Mouse (Mus musculus): ENCODE results near the gene Topbp1.
A peak's percentile ranks its signal among the peaks of the same experiment; 100 is the strongest.

The Topbp1 gene

DNA sequence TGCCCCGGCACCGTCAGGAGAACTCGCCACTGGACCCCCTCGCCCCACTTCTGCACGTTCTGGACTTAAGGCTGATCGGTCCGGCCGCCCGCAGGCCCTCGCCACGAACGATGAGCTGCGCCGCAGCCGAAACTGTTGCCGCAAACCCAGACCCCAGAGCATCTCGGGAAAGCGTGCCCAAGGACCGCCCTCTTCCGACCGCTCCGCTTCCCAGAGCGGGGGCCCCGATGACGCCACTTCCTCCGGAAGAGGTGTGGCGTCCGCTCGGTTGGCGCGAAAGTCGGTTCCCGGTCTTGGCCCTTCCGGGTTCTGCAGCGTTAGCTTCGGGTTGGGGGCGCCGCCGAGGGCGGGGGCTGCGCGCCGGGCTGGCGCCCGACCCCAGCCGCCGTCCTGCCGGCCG lies at the start of gene Topbp1, which contains the start of gene 1300017J02Rik:
Gene Topbp1, plus strand, starts transcription at position 289 of the 400 bp plus-strand sequence.
Gene 1300017J02Rik, minus strand, starts transcription at position 156 of the 400 bp plus-strand sequence.
- DNase-seq = peak; percentile 97

DNA sequence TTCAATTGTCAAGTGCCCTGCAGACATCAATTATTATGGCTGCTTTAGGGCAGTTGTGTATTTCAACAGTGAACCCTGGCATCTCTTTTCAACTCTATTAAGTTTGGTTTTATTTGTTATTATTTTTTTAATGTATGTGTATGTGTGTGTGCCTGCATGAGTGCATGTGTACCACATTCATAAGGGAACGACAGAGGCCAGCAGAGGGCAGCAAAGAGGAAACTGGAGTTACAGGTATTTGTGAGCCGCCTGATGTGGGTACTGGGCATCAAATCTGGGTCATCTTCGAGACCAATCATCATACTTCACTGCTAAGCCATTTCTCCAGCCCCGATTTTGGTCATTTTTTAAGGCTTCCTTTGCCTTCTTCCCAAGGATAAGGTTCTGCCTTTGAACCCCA lies 39.2 kb upstream of the Topbp1 start:
- DNase-seq = no peak

DNA sequence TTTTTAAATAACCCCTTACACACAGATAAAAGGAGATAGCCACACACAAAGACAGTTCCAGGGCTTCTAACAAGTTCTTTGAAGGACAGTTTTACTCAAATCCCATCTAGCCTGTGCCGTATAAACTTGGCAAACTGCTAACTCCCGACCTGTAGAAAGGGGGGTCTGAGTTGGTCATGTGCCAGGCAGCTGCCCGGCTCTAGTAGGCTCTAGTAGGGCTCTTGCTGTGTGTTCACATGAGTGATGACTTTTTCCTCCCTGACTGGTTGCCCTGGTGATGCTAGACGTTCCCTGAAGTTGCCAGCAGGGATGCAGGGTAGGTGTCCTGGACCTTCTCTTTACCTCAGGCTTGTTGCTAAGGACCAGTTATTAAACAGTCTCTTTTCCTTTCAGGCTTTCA lies 33.9 kb upstream of the Topbp1 start:
- peak; percentile 4 for DNase-seq

DNA sequence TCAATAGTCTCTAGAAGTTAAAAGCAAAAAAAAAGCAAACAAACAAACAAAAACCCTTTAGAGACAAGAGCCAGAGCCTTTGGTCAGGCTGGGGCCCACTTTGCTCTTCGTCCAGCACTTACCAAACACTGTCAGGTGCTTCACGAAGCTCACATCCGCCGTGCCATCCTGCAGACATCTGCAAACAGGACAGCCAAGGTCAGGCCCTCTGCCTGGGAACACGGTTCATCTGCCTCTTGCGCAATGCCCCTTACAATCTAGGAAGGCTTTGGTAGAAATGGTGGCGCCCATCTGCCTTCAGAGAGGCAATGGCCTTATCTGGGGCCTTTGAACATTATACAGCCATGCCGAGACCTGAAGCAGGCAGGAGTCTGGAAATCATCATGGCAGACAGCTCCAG lies 30.2 kb upstream of the Topbp1 start:
- DNase-seq = no peak

DNA sequence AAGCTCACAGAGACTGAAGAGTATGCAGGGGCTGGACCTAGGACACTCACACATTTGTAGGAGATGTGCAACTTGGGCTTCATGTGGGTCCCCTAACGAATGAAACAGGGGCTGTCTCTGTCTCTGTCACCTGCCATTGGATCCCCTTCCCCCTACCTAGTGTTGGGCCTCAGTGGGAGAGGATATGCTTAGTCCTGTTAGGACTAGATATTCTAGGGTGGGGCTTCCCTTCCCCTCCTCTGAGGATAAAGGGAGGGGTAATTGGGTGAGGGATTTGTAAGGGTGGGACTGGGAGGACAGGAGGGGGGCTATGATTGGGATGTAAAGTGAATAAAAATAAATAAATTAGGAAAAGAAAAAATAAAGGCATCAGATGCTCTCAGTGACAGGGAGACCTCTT lies 29.3 kb upstream of the Topbp1 start:
- no peak for DNase-seq

DNA sequence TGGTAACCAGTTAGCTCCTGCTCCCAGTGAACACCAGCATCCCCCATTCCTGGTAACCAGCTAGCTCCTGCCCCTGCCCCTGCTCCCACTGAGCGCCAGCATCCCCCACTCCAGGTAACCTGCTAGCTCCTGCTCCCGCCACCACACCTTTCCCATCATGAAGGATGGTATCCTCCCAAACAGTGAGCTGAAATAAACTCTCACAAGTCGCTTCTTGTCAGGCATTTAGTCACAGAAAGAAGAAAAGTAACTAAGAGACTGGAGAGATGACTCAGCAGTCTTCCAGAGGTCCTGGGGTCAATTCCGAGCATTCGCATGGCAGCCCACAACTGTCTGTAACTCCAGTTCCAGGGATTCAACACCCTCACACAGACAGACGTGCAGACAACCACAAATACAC lies 28.1 kb upstream of the Topbp1 start:
- DNase-seq = no peak

DNA sequence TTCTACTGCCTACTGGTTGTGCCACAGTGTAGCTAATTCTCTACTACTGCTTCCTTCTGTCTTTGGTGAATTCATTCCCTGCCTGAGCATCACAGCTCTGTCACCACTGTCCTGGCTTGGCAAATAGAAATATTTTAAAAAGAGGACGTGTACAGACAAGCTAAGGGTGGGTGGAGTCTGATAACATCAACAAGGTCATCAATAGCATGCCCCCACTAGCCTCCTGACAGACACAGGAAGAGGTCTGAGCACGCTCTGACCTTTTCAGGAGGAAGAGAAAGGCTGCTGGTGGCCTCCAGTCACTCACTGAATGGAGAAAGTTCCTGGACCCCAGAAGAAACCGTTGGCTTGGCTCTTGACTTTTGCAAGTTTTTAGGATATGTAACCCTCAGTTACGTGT lies 18.6 kb upstream of the Topbp1 start:
- DNase-seq = no peak

DNA sequence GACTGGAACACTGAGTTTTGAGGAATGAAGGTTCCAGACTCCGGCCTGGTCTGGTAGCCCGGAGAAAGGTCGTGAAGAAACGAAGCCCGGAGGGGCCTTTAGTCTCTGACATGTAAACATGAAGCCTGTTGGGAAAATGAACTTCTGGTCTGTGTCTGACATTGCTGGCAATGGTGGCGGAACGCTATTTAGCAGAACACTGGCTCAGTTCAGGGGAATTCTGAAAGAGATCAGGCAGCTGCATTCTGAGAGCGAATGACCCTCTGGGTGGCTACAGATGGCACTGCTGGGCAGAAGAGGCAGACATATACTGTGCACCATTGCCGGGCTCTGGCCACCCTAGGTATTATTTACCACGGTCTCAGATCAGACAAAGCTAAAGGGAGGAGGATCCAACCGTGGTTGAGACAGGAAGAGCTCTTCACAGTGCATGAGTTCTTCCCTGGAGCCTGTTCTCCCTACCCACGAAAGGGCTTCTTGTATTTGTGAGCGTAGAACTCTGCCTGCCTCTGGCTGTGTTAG lies 18.1 kb upstream of the Topbp1 start:
- DNase-seq = no peak

DNA sequence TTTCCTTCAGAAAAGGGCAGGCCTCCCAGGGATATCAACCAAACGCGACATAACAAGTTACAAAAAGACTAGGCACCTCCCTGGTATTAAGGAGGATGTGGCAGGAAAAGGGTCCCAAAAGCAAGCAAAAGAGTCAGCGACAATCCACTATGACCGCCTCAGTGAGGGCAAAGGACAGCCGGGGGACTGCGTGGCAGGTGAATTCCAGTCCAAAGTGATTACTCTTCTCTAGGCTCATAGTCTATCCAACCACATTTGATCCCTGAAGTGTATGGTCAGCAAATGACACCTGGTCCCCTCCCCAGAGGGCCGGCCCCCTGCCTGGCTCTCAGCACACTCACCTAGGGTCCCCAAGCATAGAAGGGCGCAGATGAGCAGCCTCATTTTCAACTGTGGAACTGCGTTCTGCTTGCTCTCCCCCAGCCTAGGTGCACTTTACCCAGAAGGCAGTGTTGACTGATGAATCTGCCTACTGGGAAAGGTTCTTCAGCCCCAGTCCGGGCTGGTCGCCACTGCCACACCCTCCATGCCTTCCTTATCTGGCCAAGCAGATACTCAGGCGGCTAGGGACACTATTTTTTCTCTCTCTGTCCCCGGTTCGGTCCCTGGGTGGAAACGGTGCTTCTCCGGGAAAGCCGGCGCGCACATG lies 17.1 kb upstream of the Topbp1 start:
- no peak for DNase-seq

DNA sequence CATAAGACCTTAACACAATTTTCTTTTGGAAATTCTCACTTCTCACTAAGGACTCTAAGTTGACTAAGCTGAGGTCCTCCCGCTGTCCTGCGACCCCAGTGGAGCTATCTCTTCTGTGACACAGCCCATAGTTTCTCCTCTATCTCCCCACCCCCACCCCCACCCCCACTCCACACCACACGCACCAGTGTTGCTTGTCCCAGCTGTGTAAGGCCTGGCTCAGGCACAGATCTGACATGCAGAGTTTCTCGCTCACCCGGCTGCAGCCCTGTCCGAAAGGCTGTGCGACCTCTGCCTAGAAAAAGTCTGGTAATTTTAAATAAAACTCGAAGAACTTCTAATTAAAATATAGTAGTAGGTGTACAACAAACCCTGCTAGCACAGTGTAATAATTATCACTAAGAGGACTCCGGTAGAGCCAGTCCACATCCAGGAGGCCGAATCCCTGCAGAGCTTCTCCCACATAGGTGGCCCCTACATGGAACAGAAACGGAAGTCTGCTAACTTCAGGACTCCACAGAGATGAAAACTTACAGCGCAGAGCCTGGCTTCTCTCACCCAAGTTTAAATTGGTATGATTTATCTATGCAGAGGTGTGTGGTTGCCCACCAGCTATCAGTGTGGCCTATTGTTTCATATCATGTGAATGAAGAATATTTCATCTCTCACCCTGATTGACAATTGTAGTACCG lies 16.4 kb upstream of the Topbp1 start:
- no peak for DNase-seq

DNA sequence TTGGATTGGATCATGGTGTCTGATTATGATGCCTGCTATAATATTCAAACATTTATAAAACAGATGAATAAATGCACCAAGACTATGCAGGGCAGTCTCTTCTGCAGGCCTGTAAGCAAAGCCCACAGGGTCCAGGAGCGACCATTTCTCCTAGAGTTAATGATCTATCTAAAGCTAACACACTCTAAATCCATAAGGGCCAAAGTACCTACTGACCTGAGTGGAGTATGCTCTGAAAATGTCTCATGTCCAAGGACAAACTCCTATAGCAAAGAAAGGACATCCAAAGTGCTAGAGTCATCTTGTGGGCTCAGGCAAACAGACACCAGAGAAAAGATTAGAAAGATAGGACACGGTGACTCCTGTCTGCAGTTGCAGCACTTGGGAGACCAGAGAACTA lies 10.5 kb upstream of the Topbp1 start:
- DNase-seq = no peak

DNA sequence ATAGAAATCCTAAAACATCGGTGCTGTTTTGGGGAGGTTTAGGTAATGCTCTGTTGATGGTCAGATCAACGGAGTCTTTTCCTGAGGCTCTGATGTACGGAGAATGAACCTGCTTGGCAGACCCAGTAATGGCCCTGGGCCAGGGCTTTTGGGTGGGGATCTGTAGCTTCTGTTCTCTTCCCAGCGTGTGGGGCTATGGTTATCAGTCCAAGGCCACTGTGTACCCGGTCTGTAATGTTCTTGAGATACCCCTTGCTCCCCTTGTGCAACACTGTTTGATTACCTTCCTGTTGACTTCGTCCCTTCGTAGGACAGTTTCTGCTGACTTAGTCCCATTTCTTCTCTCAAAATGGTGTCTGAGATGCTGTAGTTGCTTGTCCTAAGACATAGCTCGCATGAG lies 3.9 kb upstream of the Topbp1 start:
- no peak for DNase-seq

DNA sequence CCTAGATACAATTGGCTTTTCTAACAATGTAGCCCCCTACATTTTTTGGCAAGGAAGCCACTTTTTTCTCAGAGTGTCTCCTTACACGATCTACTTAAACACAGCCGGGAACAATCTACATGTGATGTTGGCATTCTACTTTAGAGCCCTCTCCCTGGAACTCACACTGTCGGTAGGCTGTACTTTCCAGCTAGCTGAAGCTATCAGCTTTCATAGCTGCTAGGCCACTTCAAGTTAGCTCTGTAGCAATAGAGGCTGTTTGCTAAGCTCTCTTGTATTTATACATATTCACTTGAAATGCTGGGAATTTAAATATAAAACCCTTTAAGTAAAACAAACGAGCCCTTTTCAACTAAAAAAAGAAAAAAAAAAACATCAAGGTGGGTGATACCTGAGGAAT lies 2.8 kb upstream of the Topbp1 start:
- no peak for DNase-seq

DNA sequence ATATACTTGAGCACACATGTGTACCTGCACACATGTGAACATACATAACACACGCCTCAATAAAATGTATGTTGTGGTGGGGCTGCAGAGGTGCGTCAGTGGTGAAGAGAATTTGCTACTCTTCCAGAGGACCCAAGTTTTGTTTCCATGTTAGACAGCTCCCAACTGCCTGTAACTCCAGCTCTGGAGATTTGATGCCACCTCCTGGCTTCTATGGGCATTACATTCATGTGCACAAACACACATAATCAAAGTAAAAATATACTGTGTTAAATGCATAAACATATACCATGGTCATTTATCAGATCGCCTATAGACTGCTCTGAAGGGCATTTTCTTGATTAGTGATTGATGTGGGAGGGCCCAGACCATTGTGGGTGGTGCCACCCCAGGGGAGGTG lies 2.3 kb upstream of the Topbp1 start:
- peak; percentile 72 for DNase-seq

DNA sequence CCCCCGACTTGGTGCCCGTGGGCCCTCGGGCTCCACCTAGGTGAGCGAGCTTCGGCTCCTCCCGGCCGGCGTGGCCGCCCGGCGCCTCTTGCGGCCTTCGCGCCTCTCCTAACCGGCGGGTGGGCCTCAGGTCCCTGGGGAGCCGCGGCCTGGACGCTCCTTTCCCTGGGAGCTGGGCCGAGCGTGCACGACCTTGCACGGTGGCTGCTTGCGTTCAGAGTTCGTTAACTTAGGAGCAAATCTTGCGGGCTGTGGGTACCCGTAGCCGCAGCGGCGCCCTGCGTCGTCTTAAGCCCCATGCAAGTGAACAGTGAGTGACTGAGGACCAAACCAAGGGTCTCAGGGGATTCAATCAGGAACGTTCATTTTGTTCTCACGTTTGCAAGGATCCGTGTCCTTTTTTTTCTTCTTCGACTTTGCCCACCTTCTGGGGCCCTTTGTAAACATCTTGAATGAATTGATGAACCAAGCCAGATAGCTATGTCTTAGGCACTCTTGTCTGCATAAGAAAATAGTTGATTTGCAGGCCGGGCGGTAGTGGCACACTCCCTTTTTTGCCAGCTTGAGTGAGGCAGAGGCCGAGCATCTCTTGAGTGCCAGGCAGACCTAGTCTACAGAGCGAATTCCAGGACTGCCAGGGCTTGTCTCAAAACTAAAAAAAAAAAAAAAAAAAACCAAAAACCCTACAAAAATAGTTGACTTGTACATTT lies 472 bp downstream of the Topbp1 start:
- DNase-seq = no peak

DNA sequence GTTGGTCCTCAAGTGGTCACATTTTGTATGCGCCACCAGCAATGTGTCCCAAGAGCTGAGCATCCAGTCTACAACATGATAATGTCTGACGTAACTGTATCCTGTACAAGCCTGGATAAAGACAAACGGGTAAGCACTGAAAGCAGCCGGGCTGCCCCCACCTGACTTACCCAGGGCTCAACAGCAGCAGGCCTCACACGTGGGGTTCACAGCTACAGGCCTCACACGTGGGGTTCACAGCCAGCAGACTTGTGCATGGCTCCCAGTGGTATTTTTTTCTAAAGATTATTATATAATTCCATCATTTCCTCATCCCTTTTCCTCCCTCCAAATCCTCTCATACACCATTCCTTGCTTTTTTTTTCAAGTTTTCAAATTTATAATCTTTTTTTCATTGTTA lies 4.8 kb downstream of the Topbp1 start:
- DNase-seq = no peak

DNA sequence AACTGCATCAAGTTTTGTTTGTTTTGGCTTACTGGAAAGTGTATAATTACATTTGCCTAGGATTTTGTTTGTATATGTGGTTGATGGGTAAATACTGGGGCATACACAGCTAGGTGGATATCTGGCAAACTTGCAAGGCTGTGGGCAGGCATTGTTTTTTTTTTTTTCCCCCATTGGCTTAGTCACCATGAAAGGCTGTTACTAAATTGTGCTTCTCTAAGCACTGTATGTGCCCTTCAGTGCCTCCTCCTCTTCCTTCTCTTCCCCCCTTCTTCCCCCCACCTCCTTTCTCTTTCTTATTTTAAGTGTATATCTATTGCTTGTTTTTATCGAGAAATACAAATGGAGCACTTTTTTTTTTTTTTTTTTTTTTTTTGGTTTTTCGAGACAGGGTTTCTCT lies 19.7 kb downstream of the Topbp1 start:
- no peak for DNase-seq

DNA sequence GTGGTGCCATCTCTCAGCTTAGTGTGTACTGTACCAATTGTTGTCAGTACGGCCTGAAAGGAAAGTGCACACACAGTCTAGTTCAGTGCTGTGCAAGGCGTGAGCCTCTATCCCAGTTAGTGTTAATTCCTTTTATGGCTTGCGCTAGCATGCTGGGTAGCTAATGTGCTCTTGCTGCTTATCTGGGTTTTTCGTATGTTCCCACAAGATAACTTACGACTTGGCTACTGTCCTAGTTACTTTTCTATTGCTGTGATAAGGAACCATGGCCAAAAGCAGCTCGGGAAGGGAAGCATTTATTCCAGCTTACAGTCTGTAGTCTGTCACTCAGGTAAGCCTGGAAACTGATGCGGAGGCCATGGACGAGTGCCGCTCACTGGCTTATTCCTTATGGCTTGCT lies 21.4 kb downstream of the Topbp1 start:
- DNase-seq = no peak

DNA sequence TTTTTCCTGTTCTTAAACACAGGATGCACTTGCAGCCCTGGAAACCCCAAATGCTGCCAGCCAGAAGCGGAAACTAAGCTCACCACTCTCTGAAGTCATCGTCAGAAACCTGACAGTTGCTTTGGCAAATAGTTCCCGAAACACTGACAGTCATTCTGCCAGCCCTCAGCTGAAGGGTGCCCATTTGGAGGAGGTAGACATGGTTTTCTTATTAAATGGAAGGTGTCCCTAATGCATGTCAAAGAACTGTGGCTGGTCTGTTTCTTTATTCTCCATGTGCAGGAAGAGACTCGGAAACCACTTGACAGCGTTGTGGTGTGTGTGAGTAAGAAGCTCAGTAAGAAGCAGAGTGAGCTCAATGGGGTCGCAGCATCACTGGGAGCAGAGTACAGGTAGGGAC lies 27.6 kb downstream of the Topbp1 start:
- no peak for DNase-seq

DNA sequence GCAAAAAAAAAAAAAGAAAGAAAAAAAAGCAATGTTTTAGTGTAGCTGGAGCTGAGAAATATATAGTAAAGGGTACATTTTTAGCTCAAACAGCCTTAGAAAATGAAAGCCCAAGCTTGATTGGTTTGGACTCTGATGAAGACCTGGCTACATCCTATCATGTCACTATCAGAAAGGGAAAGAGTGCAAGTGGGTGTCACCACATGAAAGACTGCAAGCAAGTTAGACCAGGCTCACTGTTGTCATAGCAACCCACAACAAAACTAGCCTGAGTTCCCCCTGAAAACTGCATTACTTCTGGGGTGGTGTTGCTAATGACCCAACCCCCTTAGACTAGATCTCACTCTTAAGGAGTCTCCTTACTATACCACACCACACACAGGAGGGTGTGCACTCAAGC lies 31.9 kb downstream of the Topbp1 start:
- no peak for DNase-seq

DNA sequence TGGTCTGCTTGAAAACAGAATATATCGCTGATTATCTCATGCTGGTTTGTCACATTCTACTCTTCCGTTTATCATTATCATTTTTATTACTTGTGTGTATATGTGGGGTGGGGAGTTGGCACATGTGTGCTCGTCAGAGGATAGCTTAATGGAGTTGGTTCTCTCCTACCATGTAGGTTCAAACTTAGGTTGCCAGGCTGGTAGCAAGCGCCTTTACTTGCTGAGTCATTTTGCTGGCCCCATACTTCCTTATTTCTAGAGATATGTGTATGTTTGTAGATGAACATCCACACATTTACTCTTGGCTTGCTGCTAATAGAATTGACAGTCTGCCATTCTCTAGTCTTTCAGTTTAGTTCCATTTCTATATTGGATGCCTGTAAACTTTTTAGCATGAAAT lies 42.0 kb downstream of the Topbp1 start:
- DNase-seq = no peak

DNA sequence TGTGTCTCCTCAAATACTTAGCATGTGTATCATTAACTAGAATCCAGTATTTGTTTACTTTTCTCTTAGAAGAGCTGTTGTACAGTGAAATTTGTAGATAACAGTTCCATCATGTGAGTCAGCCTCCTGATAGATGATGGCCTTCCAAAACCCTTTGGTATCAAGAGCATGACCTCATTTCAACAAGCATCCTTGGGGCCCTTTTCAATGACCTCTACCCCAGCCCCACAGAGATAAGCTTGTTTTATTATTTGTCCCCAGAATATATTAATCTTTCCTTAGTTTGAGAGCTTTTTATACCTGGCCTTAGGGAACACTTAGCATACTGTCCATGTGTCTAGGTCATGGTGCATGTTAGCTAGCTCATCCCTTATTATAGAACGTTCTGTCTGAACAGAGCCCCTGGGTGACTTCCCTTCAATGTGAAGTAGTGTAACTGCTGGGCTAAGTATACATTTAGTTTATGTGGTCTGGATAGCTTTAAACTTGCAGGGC lies 43.0 kb downstream of the Topbp1 start:
- DNase-seq = no peak

DNA sequence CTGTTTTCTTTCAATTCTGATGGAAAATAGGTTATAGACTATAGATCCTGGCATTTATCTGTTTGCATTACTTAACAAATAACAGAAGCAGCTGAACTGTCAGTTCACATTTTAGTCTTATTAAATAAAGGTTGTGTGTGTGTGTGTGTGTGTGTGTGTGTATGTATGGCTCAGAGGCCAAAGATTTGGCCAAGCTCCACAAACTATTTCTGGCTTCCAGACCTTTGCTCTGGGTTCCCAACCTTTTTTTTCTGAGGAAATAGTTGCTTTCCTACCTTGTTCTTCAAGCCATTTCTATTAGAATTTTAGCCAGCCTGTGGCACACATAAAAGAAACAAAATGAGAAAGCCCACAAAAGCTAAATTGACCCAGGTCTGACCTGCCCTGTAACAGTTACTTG lies 43.8 kb downstream of the Topbp1 start:
- DNase-seq = no peak
